Mouse (Mus musculus) midbrain, embryonic 15.5 days (tissue): ENCODE measurements around the gene Crispld2. TPM values are rescaled to one million over a fixed set of nuclear protein-coding genes. Genes with fewer than 3 reads are reported as not detected.

ENCODE experiments used
- ATAC-seq: fragments of 200-750 bp; cut with Nextera tagmentation; replicated peaks from 2 replicates; pipeline ENCODE4 v1.8.0; 2017; ENCODE audit warnings: moderate TSS enrichment
- H3K27ac ChIP-seq: fragments of 300-500 bp; sonication (generic); 2 replicates; pipeline ENCODE4 v1.5.1; 2015; ENCODE audit warnings: mild to moderate bottlenecking, inconsistent platforms
- H3K27me3 ChIP-seq: fragments of 300-500 bp; sonication (generic); replicated peaks from 2 replicates; pipeline ENCODE4 v1.6.1; 2015; ENCODE audit warnings: inconsistent platforms
- H3K36me3 ChIP-seq: fragments of 300-500 bp; sonication (generic); replicated peaks from 2 replicates; pipeline ENCODE4 v1.6.1; 2015; ENCODE audit warnings: inconsistent platforms
- H3K4me1 ChIP-seq: fragments of 300-500 bp; sonication (generic); 2 replicates; pipeline ENCODE4 v1.6.1; 2015; ENCODE audit warnings: inconsistent platforms
- H3K4me2 ChIP-seq: fragments of 300-500 bp; sonication (generic); 2 replicates; pipeline ENCODE4 v1.6.1; 2015; ENCODE audit warnings: inconsistent platforms, mild to moderate bottlenecking, moderate library complexity
- H3K4me3 ChIP-seq: fragments of 300-500 bp; sonication (generic); 2 replicates; pipeline ENCODE4 v1.5.1; 2015; ENCODE audit warnings: mild to moderate bottlenecking, inconsistent platforms
- H3K9ac ChIP-seq: fragments of 300-500 bp; sonication (generic); 2 replicates; pipeline ENCODE4 v1.6.1; 2015; ENCODE audit warnings: mild to moderate bottlenecking, inconsistent platforms
- H3K9me3 ChIP-seq: fragments of 300-500 bp; sonication (generic); 2 replicates; pipeline ENCODE4 v1.6.1; 2016; ENCODE audit warnings: inconsistent platforms
- WGBS: fragments of 180-500 bp; shearing (Covaris S2); methylation state at CpG from one replicate; pipeline ENCODE4 v1.1.7; 2015; ENCODE audit warnings: mixed read lengths; 5-methylcytosine and 5-hydroxymethylcytosine counted together
- polyA plus RNA-seq: library from polyadenylated mRNA; unstranded; fragments of >200 nt; fragmentation: Nextera tagmentation; extraction: Ambion mirVana; gene quantifications from 2 replicates; pipeline ENCODE4 v1.2.1, GENCODE M21; 2015

Gene Crispld2
- polyA plus RNA-seq, 1 experiment from 2014 or later, result 2.9 TPM

- no peak overlapping the region for H3K4me3 ChIP-seq
- no peak overlapping the region for H3K4me2 ChIP-seq
- no peaks in the 10 kb centered on the region for H3K4me1 ChIP-seq
- no peak overlapping the region for H3K9ac ChIP-seq
- WGBS, result 84% methylated on average over 12 of the region's 12 CpGs
- ATAC-seq, result no peak
- H3K27ac ChIP-seq, result no peak overlapping the region
- no peaks in the 10 kb centered on the region for H3K27me3 ChIP-seq
- H3K36me3 ChIP-seq, result no peaks in the 10 kb centered on the region
- H3K9me3 ChIP-seq, result no peaks in the 10 kb centered on the region
Measured at GRCm38 (mm10) chr8:120038741-120039140, 46.5 kb downstream of the Crispld2 start.

GRCm38 (mm10) chr8:120039313-120039919 is 47.2 kb downstream of the Crispld2 start:
- Histone ChIP-seq H3K4me3 (no peak overlapping the region), H3K9ac (no peak overlapping the region), H3K4me1 (no peaks in the 10 kb centered on the region), H3K27ac (no peak overlapping the region), H3K36me3 (no peaks in the 10 kb centered on the region), H3K4me2 (no peak overlapping the region), H3K27me3 (no peaks in the 10 kb centered on the region), H3K9me3 (no peaks in the 10 kb centered on the region)
- no peak for ATAC-seq
- 88% methylated on average over 11 of the region's 11 CpGs for WGBS

GRCm38 (mm10) chr8:120040861-120041260 is 48.6 kb downstream of the Crispld2 start:
- Histone ChIP-seq H3K9me3 (no peaks in the 10 kb centered on the region), H3K4me3 (no peak overlapping the region), H3K27me3 (no peaks in the 10 kb centered on the region), H3K4me2 (no peak overlapping the region), H3K36me3 (no peaks in the 10 kb centered on the region), H3K4me1 (no peaks in the 10 kb centered on the region), H3K27ac (no peak overlapping the region), H3K9ac (no peak overlapping the region)
- no peak for ATAC-seq
- WGBS, result 79% methylated on average over 1 of the region's 1 CpGs

GRCm38 (mm10) chr8:120042542-120043312 is 50.5 kb downstream of the Crispld2 start:
- no peaks in the 10 kb centered on the region for H3K4me1 ChIP-seq
- H3K36me3 ChIP-seq, result no peaks in the 10 kb centered on the region
- H3K27ac ChIP-seq, result no peak overlapping the region
- no peaks in the 10 kb centered on the region for H3K27me3 ChIP-seq
- H3K4me2 ChIP-seq, result no peak overlapping the region
- no peaks in the 10 kb centered on the region for H3K9me3 ChIP-seq
- H3K4me3 ChIP-seq, result no peak overlapping the region
- ATAC-seq, result no peak
- 80% methylated on average over 10 of the region's 10 CpGs for WGBS
- no peak overlapping the region for H3K9ac ChIP-seq

- H3K4me1 ChIP-seq, result no peaks in the 10 kb centered on the region
- H3K9me3 ChIP-seq, result no peaks in the 10 kb centered on the region
- 92% methylated on average over 8 of the region's 8 CpGs for WGBS
- no peaks in the 10 kb centered on the region for H3K27me3 ChIP-seq
- no peaks in the 10 kb centered on the region for H3K36me3 ChIP-seq
- H3K4me3 ChIP-seq, result no peak overlapping the region
- no peak overlapping the region for H3K27ac ChIP-seq
- no peak for ATAC-seq
- no peak overlapping the region for H3K4me2 ChIP-seq
- no peak overlapping the region for H3K9ac ChIP-seq
Measured at GRCm38 (mm10) chr8:120044907-120045306, 52.7 kb downstream of the Crispld2 start.

- no peaks in the 10 kb centered on the region for H3K9me3 ChIP-seq
- H3K9ac ChIP-seq, result no peak overlapping the region
- no peaks in the 10 kb centered on the region for H3K4me1 ChIP-seq
- H3K36me3 ChIP-seq, result no peaks in the 10 kb centered on the region
- no peak for ATAC-seq
- no peaks in the 10 kb centered on the region for H3K27me3 ChIP-seq
- WGBS, result 63% methylated on average over 5 of the region's 5 CpGs
- H3K4me3 ChIP-seq, result no peak overlapping the region
- H3K27ac ChIP-seq, result no peak overlapping the region
- H3K4me2 ChIP-seq, result no peak overlapping the region
Measured at GRCm38 (mm10) chr8:120045471-120045870, 53.2 kb downstream of the Crispld2 start.

- H3K36me3 ChIP-seq, result no peaks in the 10 kb centered on the region
- no peaks in the 10 kb centered on the region for H3K4me1 ChIP-seq
- H3K4me2 ChIP-seq, result no peak overlapping the region
- H3K27me3 ChIP-seq, result no peaks in the 10 kb centered on the region
- H3K4me3 ChIP-seq, result no peak overlapping the region
- no peak overlapping the region for H3K9ac ChIP-seq
- no peak for ATAC-seq
- H3K9me3 ChIP-seq, result no peaks in the 10 kb centered on the region
- WGBS, result 62% methylated on average over 14 of the region's 14 CpGs
- no peak overlapping the region for H3K27ac ChIP-seq
Measured at GRCm38 (mm10) chr8:120046258-120047020, 54.2 kb downstream of the Crispld2 start.

- no peak for ATAC-seq
- 87% methylated on average over 13 of the region's 13 CpGs for WGBS
Measured at GRCm38 (mm10) chr8:120049949-120050348, 57.7 kb downstream of the Crispld2 start.

GRCm38 (mm10) chr8:120050376-120050775 is 58.1 kb downstream of the Crispld2 start:
- ATAC-seq, result no peak
- Histone ChIP-seq H3K27me3 (no peaks in the 10 kb centered on the region), H3K36me3 (no peaks in the 10 kb centered on the region), H3K9ac (no peak overlapping the region), H3K4me2 (no peak overlapping the region), H3K27ac (no peak overlapping the region), H3K4me3 (no peak overlapping the region), H3K4me1 (no peaks in the 10 kb centered on the region), H3K9me3 (no peaks in the 10 kb centered on the region)
- WGBS, result 83% methylated on average over 10 of the region's 10 CpGs

More at GRCm38 (mm10) chr8:120049949-120050348, 57.7 kb downstream of the Crispld2 start:
- Histone ChIP-seq H3K4me1 (no peaks in the 10 kb centered on the region), H3K27ac (no peak overlapping the region), H3K36me3 (no peaks in the 10 kb centered on the region), H3K4me2 (no peak overlapping the region), H3K9me3 (no peaks in the 10 kb centered on the region), H3K4me3 (no peak overlapping the region), H3K9ac (no peak overlapping the region), H3K27me3 (no peaks in the 10 kb centered on the region)

GRCm38 (mm10) chr8:120051006-120051405 is 58.8 kb downstream of the Crispld2 start:
- Histone ChIP-seq H3K9me3 (no peaks in the 10 kb centered on the region), H3K36me3 (no peaks in the 10 kb centered on the region), H3K27me3 (no peaks in the 10 kb centered on the region), H3K27ac (no peak overlapping the region), H3K4me2 (no peak overlapping the region), H3K4me1 (no peaks in the 10 kb centered on the region), H3K4me3 (no peak overlapping the region), H3K9ac (no peak overlapping the region)
- WGBS, result 82% methylated on average over 4 of the region's 4 CpGs
- ATAC-seq, result no peak

- H3K9me3 ChIP-seq, result no peaks in the 10 kb centered on the region
- H3K4me1 ChIP-seq, result no peaks in the 10 kb centered on the region
- H3K4me2 ChIP-seq, result no peak overlapping the region
- H3K36me3 ChIP-seq, result no peaks in the 10 kb centered on the region
- no peaks in the 10 kb centered on the region for H3K27me3 ChIP-seq
- ATAC-seq, result no peak
- no peak overlapping the region for H3K9ac ChIP-seq
- H3K4me3 ChIP-seq, result no peak overlapping the region
- no peak overlapping the region for H3K27ac ChIP-seq
- 95% methylated on average over 4 of the region's 4 CpGs for WGBS
Measured at GRCm38 (mm10) chr8:120051908-120052307, 59.7 kb downstream of the Crispld2 start.

GRCm38 (mm10) chr8:120052318-120052717 is 60.1 kb downstream of the Crispld2 start:
- no peak overlapping the region for H3K4me3 ChIP-seq
- no peak for ATAC-seq
- WGBS, result 81% methylated on average over 8 of the region's 8 CpGs
- no peaks in the 10 kb centered on the region for H3K36me3 ChIP-seq
- no peaks in the 10 kb centered on the region for H3K9me3 ChIP-seq
- H3K9ac ChIP-seq, result no peak overlapping the region
- no peaks in the 10 kb centered on the region for H3K4me1 ChIP-seq
- no peak overlapping the region for H3K27ac ChIP-seq
- H3K27me3 ChIP-seq, result no peaks in the 10 kb centered on the region
- H3K4me2 ChIP-seq, result no peak overlapping the region
